Mouse (Mus musculus) c-Kit-negative CD71-positive TER-119-positive erythroid progenitor cells, embryonic 14.5 days (primary cell): ENCODE results near the gene Cltb.

ENCODE experiments used
- DNase-seq: peaks from one replicate; pipeline ENCODE4 v3.0.0-alpha.2; 2013; ENCODE audit warnings: low read depth, low spot score

The Cltb gene

GRCm38 (mm10) chr13:54564232-54565200, 46.6 kb downstream of the Cltb start:
- no peak for DNase-seq

GRCm38 (mm10) chr13:54562562-54562961, 48.6 kb downstream of the Cltb start:
- DNase-seq, result no peak

GRCm38 (mm10) chr13:54560608-54561007, 50.5 kb downstream of the Cltb start:
- no peak for DNase-seq

GRCm38 (mm10) chr13:54559656-54560055, 51.5 kb downstream of the Cltb start:
- DNase-seq, result no peak

- DNase-seq, result no peak
These were observed 53.5 kb downstream of the Cltb start for GRCm38 (mm10) chr13:54557652-54558051.

GRCm38 (mm10) chr13:54556796-54557195, 54.3 kb downstream of the Cltb start:
- DNase-seq, result no peak

- DNase-seq, result no peak
These were observed 55.0 kb downstream of the Cltb start for GRCm38 (mm10) chr13:54556176-54556575.

GRCm38 (mm10) chr13:54548036-54548435, 63.1 kb downstream of the Cltb start:
- no peak for DNase-seq
